Mouse (Mus musculus) thymus, postnatal 10 days (tissue): Measurements from ENCODE around the gene Snd1.

Source experiments
- DNase-seq, 2 experiments: peaks; one replicate each; pipeline ENCODE4 v3.0.0; 2021; ENCODE audit warnings: low spot score in 2 of 2

Snd1 gene

DNA sequence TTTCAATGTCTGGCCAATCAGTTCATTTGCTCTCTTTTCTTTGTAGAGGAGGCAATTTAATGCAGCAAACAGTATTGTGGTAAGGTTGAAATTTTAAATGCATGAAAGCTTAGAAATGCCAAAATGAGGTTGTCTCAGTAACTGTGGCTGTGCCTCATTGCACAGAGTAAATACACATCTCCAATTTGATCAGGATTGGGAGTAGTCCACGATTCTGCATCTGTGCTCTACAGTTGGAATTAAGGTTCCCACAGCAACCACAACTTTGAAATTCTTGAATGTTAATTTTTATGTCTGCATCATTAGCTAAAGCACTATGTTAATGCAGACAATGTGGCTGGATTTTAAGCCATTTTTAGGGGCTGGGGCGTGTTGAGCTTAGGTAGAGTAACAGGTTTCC, 72.0 kb downstream of the Snd1 start:
- no peak for DNase-seq

DNA sequence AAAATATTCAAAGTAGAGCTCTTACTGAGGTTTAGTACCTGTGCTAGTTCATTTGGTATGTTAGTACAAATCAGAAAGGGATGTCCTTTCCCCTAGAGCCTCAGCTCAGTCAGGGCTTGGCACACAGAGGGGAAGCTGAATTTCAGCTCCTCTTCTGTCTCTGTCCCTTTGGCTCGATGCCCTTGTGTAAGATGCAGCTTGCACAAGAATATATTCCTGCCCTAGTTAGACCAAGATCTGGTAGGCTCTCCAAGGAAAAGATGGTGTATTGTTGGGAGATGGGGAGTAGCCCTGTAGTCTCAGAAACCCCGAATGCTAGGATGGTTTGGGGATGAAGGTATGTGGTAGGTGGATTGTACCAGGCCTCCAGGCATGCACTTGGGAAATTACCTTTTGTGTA, 74.4 kb downstream of the Snd1 start:
- no peak for DNase-seq

DNA sequence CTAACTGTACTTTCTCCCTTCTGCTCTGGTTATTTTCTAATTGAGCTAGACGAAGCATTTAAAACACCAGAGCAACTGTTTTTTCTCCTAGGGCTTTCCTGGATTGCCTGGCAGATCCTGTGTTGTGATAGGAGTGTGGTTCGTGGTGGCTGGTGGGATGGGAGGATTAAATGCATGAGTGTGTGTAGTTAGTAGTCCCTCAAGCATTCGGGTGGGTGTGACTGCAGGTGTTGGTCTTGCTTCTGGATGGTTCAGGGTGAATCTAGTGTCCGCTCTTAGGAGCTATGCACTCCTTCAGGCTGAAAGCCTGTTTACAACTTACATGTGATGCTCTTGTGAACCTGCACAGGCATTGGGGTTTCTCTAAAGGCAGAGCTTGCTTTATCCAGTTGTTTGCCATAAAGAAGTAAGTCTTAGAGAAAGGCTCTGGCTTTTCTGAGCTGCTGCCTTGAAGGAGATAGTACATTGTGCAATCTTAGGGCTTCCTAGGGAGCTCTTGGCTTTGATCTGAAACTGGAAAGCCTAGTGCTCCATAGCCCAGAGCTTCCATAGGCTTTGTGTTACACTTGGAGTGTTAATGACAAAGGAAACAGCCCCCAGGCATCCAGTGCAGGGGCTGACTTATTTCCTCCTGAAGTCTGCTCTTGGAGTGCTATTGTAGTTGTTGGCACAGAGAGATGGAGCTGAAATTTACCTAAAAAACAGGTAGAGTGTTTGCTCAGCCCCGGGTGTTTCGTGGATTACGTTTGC, 75.5 kb downstream of the Snd1 start:
- DNase-seq, result no peak

DNA sequence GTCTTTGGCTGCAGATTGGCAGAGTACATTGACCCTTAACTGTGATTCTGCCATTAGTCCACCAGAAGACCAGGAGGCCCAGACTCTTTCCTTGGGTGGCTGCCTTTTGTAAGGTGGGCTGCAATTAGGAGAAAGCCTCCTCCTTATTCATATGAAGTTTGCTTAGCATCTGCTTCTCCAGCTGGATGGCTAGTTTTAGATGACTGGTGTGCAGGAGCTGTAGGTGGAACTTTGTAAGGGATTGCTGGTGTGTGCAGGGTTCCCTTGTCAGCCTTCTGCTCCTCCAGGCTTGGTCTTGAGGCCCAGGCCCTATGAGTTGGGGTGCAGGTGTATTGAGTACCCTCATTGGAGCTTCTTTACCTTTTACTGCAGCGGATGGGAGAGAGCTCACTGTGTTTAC, 79.5 kb downstream of the Snd1 start:
- no peak for DNase-seq

DNA sequence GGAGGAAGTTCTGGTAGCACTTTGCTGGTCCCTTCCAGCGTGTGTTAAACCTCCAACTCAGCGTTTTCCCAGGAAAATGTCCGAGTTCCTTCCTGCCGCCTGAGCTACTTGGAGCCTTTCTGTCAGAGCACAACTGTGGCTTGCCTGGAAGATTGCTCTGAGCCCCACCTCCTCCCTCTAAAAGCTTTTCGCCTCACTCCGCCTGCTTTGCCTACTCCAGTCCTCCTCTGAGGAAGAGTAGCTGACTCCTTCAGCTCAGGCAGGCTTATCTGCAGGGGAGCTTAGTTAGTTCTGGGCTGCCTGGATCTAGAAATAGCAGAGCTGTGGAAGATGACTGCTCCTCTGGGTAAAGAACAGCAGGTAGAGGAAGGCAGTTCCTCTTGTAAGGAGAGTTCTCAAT, 80.1 kb downstream of the Snd1 start:
- DNase-seq, result no peak

DNA sequence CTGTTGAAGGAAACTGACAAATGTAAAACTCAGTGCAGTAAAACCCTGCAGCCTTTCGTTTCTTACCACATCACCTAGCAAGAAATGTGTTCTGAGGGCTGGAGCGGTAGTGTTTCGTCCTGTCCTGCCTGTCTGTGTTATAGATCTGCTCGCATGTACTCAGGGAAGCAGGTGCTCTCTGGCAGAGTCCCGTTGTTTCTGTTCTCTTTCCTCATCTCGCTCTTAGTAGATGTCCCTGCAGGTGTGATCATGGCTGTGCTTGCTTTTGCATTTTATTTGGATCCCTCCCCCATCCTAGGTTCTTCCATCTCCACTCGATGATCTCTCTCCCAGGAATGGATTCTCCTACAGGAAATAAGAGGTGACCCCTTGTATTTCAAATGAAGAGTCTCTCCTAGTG, 80.5 kb downstream of the Snd1 start:
- no peak for DNase-seq

DNA sequence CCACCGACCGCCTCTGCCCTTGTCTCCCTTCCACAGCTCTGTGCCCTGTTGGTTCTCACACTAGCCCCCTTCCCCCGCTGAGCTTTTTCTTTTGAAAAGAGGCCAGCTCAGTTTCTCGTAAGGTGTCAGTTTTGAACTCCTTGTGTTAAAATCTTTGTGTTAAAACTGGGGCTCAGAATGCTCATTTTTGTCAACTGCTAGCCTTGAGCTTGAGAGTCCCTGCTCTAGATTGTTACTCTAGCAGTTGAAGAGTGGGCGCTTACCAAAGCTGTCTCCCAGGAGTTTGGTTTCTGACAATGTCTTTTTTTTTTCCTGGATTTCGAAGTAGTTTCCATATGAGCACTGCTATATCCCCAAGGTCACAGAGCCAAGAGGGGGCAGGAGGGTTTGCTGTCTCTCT, 82.8 kb downstream of the Snd1 start:
- no peak for DNase-seq

DNA sequence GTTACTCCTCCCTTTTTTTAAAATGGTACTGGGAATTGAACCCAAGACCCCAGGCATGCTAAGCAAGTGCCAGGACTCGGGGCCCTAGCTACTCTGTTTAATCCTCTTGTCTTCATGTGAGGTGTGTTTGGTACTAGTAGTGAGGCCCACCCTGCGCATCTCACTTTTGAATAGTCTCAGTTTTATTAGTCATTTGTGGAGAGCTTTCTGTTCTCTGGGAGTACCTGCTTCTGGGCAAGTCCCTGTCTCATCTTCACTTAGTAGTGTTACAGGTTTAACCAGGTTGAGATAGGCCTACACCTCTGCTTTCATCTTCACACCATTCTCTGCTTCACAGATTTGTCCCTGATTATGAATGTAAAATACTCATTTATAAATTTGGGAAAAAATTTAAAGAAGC, 84.5 kb downstream of the Snd1 start:
- no peak for DNase-seq

DNA sequence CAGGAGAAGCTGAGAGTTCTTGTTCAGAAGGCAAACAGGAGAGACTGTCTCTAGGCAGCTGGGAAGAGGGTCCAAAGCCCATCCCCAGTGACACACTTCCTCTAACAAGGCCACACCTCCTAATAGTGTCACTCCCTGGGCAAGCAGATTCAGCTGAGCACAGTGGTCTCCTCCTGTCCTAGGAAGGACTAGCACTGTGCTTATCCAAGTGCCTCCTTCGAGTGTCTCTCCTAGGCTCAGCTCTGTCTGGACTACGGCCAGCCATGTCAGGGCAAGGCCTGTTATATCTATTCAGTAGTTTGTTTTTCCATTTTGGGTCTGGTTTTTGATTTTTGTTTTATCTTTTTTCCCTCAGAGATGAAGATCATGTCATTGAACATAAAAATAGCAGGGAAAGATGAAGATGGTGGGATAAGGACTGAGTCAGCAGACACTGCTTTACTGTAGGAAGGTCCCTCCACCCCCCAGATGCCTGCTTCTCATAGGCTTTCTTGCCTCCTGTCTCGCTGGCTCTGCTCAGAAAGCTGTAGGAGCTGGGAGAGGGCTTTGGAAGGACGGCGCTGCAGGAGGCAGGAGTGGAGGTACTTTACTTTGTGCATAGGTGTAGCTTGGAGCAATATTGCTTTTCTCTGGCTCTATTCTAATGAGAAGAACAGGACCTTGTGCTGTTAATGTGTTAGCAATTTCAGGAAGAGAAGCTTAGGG, 86.5 kb downstream of the Snd1 start:
- no peak for DNase-seq

DNA sequence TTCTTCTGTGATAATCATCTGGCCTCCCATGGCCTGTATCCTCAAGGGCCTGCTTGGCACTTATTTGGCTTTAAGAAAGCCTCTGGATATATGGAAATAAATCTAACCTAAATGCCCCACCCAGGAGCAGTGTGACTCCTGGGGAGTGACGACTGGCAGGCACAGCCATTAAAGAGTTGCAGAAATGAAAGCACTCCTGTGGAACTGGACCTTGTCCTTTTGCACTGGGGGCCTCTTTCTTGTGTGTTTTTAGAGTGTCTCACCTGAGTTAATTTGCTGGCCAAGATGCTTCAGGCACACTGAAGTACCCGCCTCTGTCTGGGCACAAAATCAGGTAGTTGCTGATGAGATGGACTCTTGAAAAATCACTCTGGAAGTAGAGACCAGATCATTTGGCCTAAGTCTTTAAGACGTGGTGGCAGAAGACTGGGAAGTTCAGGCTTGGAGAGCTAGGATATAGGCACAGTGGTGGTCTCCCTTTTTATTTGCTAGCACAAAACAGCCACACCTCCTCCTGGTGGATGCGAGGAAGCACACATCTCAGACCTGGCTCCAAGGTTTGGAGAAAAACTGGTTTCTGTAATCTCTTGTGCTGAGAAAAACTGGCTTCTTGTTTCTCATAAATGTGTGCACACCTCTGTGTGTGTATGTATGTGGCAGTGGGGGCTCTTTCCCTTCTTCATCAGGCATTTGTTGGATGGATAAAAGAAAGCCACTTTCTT, 87.5 kb downstream of the Snd1 start:
- DNase-seq, result no peak

DNA sequence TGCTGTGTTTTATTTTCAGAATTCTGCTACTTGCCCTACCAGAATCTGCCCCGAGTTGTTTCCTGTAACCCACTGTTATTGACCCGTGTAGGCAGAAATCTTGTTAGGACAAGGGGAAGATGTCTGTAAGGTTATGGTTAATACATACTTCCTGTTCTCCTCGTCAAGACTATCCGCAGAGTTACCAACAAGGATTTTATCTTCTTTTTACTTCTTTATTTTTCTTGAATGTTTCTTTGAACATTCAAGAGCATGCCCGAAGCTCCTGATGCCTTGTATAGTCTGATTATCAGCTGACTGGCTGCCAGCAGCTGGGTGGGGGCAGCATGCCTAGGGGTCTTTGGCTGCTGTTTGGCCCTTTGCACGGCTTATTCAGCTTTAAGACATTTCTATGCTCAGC, 93.0 kb downstream of the Snd1 start:
- DNase-seq, result no peak

DNA sequence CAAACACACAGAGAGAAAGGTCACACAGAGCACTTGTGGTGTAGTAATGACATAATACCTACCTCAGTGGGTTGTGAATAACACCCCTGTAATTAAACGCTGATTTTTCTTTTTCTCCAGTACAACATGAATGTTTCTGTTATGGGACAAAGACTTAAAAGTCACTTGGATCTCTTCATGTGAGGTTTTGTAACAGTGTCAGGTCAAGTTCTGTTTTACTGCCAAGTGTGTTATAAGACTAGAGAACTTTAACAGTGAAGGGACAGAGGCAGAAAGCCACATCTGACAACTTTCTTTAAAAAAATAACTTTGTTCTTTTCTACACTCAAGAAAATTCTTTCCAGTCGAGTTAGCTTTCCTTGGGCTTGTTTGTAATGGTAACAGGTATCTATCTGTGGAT, 97.0 kb downstream of the Snd1 start:
- no peak for DNase-seq

DNA sequence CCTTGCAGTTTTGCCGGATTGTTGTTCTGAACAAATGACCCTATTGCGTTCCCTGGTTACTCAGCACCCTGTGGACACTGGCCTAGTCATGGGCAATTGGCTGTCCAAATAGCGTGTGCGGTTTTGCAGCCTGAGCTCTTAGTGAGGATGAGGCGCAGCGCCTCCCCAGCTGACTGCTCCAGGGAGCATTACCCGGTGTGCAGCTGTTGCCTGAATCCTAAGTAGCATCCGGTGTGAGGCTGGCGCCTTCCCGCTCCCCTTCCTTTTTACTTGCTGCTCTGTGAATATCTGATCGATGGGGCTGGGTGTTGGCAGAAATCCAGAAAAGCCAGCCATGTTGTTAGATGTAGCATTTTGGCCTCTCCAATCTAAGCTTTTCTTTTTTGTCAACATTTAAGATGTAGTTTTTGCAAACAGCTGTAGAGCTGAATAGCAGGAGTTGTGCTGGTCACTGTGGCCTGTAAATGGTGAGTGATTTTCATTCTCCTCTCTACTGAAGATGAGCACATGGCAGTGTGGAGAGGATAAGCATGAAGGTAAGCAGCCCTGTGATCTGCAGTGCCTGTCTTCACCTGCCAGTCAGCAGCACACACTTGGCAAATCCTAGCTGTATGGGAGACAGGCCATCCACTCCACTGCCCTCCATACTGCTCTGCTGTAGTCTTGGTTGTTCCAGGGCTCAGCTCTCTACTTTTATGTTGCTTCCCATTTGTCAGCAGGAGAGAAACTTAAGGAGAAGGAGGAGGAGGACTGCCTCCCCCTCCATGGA, 98.2 kb downstream of the Snd1 start:
- no peak for DNase-seq

DNA sequence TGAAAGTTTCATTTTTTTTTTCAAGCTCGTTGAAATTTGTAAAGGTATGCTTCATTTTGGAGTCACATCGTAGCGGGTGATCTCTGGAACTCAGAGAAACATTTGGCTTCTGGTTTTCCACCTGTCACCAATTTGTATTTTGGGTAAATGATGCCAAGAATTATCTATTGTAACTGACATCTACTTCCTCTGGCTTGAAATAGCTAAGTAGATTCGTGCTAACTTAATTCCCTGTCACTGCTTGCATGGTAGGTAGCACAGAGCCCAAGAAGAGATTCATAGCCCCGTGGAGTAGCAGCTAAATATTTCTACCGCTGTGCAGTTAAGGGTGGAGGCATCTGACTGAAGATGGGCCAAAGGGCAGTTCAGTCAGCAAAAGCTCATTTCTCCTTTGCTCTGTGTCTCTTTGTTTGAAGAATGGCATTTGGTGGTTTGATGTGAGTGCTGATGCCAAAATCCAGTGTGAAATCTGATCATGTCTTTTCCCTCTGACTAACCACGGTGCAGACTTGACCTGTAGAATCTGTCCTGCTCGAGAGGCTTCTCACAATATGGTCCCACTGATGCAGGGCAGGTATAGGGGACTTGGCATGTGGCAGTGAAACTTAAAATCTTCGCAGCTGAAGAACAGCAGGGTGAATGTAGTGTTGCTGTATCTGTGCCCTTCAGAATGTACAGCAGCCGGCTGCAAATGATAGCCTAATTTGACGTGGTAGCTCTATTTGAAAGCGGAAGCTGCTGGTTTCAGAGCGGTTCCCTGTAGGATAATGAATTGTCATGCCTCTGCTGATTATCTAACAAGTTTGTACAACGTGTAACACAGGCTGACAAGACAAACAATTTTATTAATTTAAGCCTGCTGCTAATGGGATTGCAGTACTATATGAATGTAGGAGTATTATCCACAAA, 101.7 kb downstream of the Snd1 start:
- DNase-seq, result no peak

DNA sequence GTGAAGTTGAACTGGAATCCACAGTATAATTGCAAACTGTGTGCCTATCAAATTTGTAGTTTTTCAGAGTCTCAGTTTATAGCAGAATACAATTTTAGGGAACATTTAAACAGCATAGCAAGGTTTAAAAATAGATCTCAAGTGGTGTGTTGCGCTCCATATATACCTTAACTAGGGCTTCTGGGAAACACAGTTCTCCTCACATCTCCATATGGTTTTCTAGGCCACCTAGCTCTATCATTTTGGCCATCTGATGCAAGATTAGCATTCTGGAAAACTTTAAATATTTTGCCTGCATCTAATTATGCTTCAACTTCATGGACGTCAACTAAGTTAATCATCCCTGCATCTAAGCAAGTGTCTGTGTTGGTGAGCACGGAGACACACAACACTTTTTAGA, 107.9 kb downstream of the Snd1 start:
- no peak for DNase-seq

DNA sequence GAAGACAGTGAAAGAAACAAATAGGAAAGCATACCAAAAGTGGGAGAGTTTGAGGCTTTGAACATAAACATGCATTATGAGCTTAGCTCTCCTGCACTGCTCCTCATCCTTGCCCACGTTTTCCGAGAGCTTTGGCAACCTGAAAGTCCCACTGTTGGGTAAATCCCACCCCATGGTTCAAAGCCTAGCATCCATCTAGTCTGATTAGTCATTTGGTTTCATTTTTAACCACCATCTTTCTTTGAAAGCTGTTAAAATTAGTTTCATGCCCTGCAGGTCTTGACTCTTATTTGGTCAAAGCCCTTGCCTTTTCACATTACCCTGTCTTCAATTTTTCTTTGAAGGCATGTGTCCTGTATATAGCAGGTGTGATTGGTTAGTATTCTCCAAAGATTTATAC, 108.5 kb downstream of the Snd1 start:
- DNase-seq, result no peak

DNA sequence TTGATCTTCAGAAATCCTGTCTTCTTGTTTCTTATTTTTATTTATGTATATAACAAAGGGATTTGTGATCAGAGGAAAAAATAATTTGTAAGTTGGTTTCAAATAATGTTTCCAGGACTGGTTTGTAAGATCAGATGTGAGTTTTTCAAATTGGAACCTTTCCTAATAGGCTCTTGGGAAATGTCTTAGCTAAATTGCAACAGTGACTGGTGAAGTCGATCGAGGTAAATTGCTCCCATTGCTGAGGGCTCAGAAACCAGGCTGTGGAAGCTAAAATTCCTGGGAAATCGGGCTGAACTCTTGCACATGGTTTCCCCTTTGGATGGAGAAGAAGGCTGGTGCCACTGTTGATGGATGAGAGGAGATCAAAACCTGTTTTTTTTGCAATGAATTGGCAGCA, 111.9 kb downstream of the Snd1 start:
- no peak for DNase-seq

DNA sequence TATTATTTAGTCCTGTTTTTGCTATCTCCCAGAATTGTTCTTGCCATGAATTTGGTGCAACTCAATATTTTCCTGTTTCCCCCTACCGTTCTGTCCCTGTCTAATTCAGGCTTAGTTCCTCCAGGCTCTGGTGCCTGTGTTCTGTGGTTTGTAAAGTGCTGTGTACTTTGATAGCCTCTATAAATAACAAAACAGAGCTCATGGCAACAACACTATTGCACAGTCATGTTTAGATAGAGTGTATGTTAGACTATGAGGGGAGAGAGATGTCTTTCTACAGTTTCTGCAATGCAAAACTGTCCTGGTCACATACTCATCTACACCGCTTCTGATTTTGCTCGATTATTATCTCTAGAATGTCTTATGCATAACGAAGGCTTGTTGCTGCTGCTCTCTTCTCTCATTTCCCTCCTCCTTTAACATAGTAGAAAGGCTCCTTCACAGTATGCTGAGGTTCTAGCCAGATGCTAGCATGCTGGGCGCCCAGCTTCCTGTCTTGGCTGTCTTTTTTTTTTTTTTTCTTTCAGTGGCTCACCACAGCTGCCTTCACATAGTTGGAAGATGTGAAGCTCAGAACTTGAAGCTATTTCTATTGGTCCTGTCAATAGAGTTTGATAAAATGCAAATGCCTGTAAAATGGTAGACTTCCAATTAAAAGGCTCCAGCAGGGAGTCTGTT, 113.7 kb downstream of the Snd1 start:
- peak; percentile 41 to 55 for DNase-seq

DNA sequence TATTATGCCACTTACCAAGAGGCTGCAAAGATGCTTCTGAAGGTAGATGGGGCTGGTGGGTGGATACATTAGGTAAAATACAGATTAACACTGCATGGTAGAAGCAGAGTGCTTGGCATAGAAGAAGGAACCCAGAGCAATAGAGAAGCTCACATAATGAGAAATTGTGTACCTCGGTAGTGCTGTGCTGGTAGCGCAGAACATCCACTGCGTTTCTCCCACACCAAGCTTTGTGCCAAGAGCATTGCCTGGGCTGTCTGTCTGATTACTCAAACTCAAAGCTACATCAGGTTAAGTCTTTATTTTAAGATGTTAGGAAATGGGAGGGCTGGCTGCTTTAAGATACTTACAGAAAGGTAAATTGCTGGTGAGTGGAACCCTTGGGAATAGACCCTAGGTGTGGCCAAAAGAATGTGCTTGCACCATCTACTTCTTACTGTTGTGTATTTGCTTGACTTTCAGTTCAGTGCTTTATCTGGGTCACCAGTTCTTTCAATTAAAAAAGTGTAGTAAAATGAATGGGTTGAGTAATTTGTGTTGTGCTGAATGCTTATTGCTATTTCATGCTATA, 117.5 kb downstream of the Snd1 start:
- no peak for DNase-seq

DNA sequence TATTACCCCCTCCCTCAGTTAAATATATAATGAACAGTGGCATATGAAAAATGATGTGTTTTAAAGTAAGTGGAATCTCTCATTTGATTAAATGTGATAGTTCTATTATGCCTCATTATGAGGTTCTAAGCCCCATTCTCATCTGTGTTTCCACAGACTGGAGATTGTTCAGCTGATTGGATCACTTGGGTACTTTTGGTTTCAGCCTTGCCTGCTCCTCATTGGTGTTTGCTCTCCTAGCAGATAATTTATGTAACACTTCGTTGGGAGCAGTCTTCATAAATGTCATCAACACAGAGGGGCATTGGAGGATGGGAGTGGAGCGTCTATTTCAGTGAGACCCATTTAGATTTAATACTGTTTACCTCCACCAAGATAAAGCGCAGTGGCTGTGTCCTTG, 118.8 kb downstream of the Snd1 start:
- DNase-seq, result no peak
